Mouse (Mus musculus) G1E (cell line): Measurements from ENCODE around the gene Stambpl1.

ENCODE experiments used
- CTCF ChIP-seq: IDR thresholded peaks from 2 replicates; pipeline ENCODE4 v1.5.1; 2012; ENCODE audit warnings: low read depth, low read length, inconsistent platforms, mixed read lengths
- POLR2AphosphoS5 ChIP-seq: IDR thresholded peaks from 2 replicates; pipeline ENCODE4 v1.6.1; 2012; ENCODE audit warnings: low read depth, low read length, inconsistent platforms; ENCODE audit not compliant: insufficient replicate concordance
- TAL1 ChIP-seq: conservative IDR thresholded peaks from 2 replicates; pipeline ENCODE4 v1.6.1; 2012; ENCODE audit warnings: low read depth, low read length, inconsistent platforms, mixed read lengths

- TF ChIP-seq TAL1 (no peak), POLR2AphosphoS5 (no peak), CTCF (no peak)
Measured at GRCm38 (mm10) chr19:34169121-34169520, 22.9 kb upstream of the Stambpl1 start.
